Mouse (Mus musculus): ENCODE measurements at regions not wholly inside any gene's neighbourhood (a gene's known extent, or its start where the extent isn't known, plus 50 kb on each side); places are given as distances from the start of the nearest gene placed in this dataset.

DNA sequence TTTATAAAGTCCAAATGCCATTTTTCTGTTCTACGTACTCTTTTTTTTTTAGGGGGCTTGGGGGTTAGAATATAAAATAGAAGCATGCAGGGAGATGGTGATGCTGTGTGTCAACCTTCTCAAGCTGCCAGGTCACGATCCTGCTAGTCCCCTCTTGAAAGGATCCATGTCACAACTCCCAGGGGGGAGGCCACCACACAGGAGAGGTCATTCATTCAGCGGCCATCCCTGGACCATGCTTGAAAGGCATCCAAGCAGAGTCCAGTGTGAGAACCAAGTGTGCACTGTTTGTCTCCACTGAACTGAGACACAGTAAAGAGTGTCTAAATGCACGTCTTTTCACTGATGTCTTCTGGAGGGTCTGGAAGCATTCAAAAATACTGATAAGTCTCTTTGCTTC lies 119.8 kb upstream of the N6amt1 start:
- no peak for TF ChIP-seq CTCF (conservative IDR thresholded peaks at IDR 0.05; ENCODE audit: low read length)
- TF ChIP-seq NANOG (IDR thresholded peaks at IDR 0.05; ENCODE audit: borderline replicate concordance, low read length): no peak
- no peak for TF ChIP-seq POU5F1 (IDR thresholded peaks at IDR 0.05; ENCODE audit: borderline replicate concordance, low read length)

All from E14TG2a.4 (cell line).